Comparison of ENCODE assay signal across 8 mouse cellular contexts in the genomic region with DNA sequence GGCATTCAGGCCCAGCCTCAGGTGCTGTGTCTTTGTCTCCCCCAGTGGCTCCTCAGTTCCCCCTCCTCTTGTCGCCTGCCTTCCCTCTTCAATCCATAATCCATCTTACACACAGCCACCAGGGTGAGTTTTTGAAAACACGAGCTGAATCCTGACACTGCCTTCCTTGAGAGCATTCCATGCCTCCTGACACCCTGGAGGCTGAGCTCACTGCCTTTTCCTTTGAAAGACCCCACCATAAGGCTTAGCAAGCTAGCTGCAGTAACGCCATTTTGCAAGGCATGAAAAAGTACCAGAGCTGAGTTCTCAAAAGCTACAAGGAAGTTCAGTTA. TPM values are rescaled to one million over a fixed set of nuclear protein-coding genes. Genes with fewer than 3 reads are reported as not detected.
A peak's percentile ranks its signal among the peaks of the same experiment; 100 is the strongest.
DNase-seq lines count a peak whose midpoint lies in the region; ATAC-seq and TF ChIP-seq lines count a peak whose summit lies in the region.
"Not testable (repeated sequence)": the region's sequence is repeated elsewhere in the genome, so short reads cannot be mapped to it uniquely, and the experiment has no call there.

No protein-coding gene starts in this region.

- H3K9ac ChIP-seq in forebrain, embryonic 13.5 days = peak overlapping the region; percentile 57
- peak overlapping the region; percentile 43 for H3K9ac ChIP-seq in heart, embryonic 15.5 days
- H3K9ac ChIP-seq in intestine, embryonic 15.5 days = peak overlapping the region; percentile 18
- H3K9ac ChIP-seq in limb, embryonic 13.5 days = peak overlapping the region; percentile 45
- H3K9ac ChIP-seq in lung, embryonic 16.5 days (ENCODE audit: low read length) = peak overlapping the region; percentile 49
- H3K9ac ChIP-seq in neural tube, embryonic 11.5 days (ENCODE audit: low read length) = not testable (repeated sequence)

- H3K27me3 ChIP-seq in cerebellum, adult 2 months (ENCODE audit: control insufficient read depth, insufficient read depth, low read length); forebrain, embryonic 13.5 days; heart, embryonic 15.5 days; intestine, embryonic 15.5 days (replicated peaks); limb, embryonic 13.5 days; lung, embryonic 16.5 days (ENCODE audit: control insufficient read depth, insufficient read depth, low read depth, low read length); neural tube, embryonic 11.5 days (ENCODE audit: control insufficient read depth, insufficient read depth, low read length); thymus, adult 2 months (ENCODE audit: control insufficient read depth, insufficient read depth, low read length): not testable (repeated sequence)

- peak overlapping the region; percentile 33 for H3K4me3 ChIP-seq in cerebellum, adult 2 months (replicated peaks; ENCODE audit: insufficient read depth, low read depth, low read length)
- H3K4me3 ChIP-seq in forebrain, embryonic 13.5 days = peak overlapping the region; percentile 17
- H3K4me3 ChIP-seq in heart, embryonic 15.5 days = peak overlapping the region; percentile 27
- not testable (repeated sequence) for H3K4me3 ChIP-seq in intestine, embryonic 15.5 days (replicated peaks); neural tube, embryonic 11.5 days (ENCODE audit: low read depth, low read length)
- H3K4me3 ChIP-seq in limb, embryonic 13.5 days = peak overlapping the region; percentile 21
- H3K4me3 ChIP-seq in lung, embryonic 16.5 days (ENCODE audit: low read length) = peak overlapping the region; percentile 17
- peak overlapping the region; percentile 39 for H3K4me3 ChIP-seq in thymus, adult 2 months (ENCODE audit: control insufficient read depth, insufficient read depth, low read length)

- H3K4me2 ChIP-seq in forebrain, embryonic 13.5 days = peak overlapping the region; percentile 50
- H3K4me2 ChIP-seq in heart, embryonic 15.5 days = peak overlapping the region; percentile 60
- H3K4me2 ChIP-seq in intestine, embryonic 15.5 days (replicated peaks) = peak overlapping the region; percentile 45
- peak overlapping the region; percentile 54 for H3K4me2 ChIP-seq in limb, embryonic 13.5 days (replicated peaks)
- peak overlapping the region; percentile 50 for H3K4me2 ChIP-seq in lung, embryonic 16.5 days (ENCODE audit: low read depth, low read length)
- H3K4me2 ChIP-seq in neural tube, embryonic 11.5 days (ENCODE audit: low read depth) = peak overlapping the region; percentile 26; the same call in 1 of the 2 replicates

- ATAC-seq in forebrain, embryonic 13.5 days; heart, embryonic 15.5 days (replicated peaks; ENCODE audit: insufficient number of reproducible peaks, insufficient read depth, low FRiP score, low read depth); intestine, embryonic 15.5 days; lung, embryonic 16.5 days (ENCODE audit: low read depth); neural tube, embryonic 11.5 days (ENCODE audit: insufficient read depth, low FRiP score, low TSS enrichment): not testable (repeated sequence)
- ATAC-seq in limb, embryonic 13.5 days (ENCODE audit: low FRiP score, low read depth) = peak; percentile 4; the same call in 1 of the 2 replicates

- not testable (repeated sequence) for H3K9me3 ChIP-seq in forebrain, embryonic 13.5 days (replicated peaks); heart, embryonic 15.5 days (replicated peaks); intestine, embryonic 15.5 days; limb, embryonic 13.5 days; lung, embryonic 16.5 days (ENCODE audit: control insufficient read depth, low read length); neural tube, embryonic 11.5 days (ENCODE audit: control insufficient read depth, low read length)

- peak; percentile 57 for DNase-seq in cerebellum, adult 2 months
- not testable (repeated sequence) for DNase-seq in neural tube, embryonic 11.5 days (ENCODE audit: low spot score); thymus, adult 2 months

- WGBS in cerebellum, adult 2 months = 7% methylated on average over 3 of the region's 3 CpGs
- WGBS in forebrain, embryonic 13.5 days = 13% methylated on average over 3 of the region's 3 CpGs
- WGBS in heart, embryonic 15.5 days = 16% methylated on average over 3 of the region's 3 CpGs
- WGBS in intestine, embryonic 15.5 days = 19% methylated on average over 3 of the region's 3 CpGs
- 19% methylated on average over 3 of the region's 3 CpGs for WGBS in limb, embryonic 13.5 days
- 20% methylated on average over 3 of the region's 3 CpGs for WGBS in lung, embryonic 16.5 days
- 7% methylated on average over 3 of the region's 3 CpGs for WGBS in neural tube, embryonic 11.5 days
- 35% methylated on average over 3 of the region's 3 CpGs for WGBS in thymus, adult 2 months

- peaks cover 47% of the 10 kb centered on the region for H3K4me1 ChIP-seq in cerebellum, adult 2 months (ENCODE audit: control insufficient read depth, insufficient read depth, low read length)
- H3K4me1 ChIP-seq in forebrain, embryonic 13.5 days = peaks cover 49% of the 10 kb centered on the region
- peaks cover 49% of the 10 kb centered on the region for H3K4me1 ChIP-seq in heart, embryonic 15.5 days (replicated peaks)
- H3K4me1 ChIP-seq in intestine, embryonic 15.5 days (replicated peaks) = peaks cover 46% of the 10 kb centered on the region
- H3K4me1 ChIP-seq in limb, embryonic 13.5 days = peaks cover 50% of the 10 kb centered on the region
- H3K4me1 ChIP-seq in lung, embryonic 16.5 days (replicated peaks; ENCODE audit: control insufficient read depth, insufficient read depth, low read length) = peaks cover 51% of the 10 kb centered on the region
- H3K4me1 ChIP-seq in neural tube, embryonic 11.5 days (ENCODE audit: control insufficient read depth, insufficient read depth, low read length) = peaks cover 19% of the 10 kb centered on the region
- peaks cover 48% of the 10 kb centered on the region for H3K4me1 ChIP-seq in thymus, adult 2 months (replicated peaks; ENCODE audit: control insufficient read depth, insufficient read depth, low read length)

- not testable (repeated sequence) for H3K36me3 ChIP-seq in forebrain, embryonic 13.5 days (ENCODE audit: poor library complexity, severe bottlenecking); heart, embryonic 15.5 days; intestine, embryonic 15.5 days; limb, embryonic 13.5 days; lung, embryonic 16.5 days (ENCODE audit: control insufficient read depth, insufficient read depth, low read length); neural tube, embryonic 11.5 days (ENCODE audit: control insufficient read depth, insufficient read depth, low read length); thymus, adult 2 months (ENCODE audit: control insufficient read depth, insufficient read depth, low read length)

- TF ChIP-seq POLR2A in cerebellum, adult 2 months (IDR thresholded peaks at IDR 0.05; ENCODE audit: borderline replicate concordance, insufficient read depth, low read length); thymus, adult 2 months (IDR thresholded peaks at IDR 0.05; ENCODE audit: control insufficient read depth, extremely low read depth, insufficient read depth, low read length, poor library complexity): not testable (repeated sequence)

- peak overlapping the region; percentile 69 for H3K27ac ChIP-seq in cerebellum, adult 2 months (ENCODE audit: insufficient read depth, low read length)
- peak overlapping the region; percentile 95 for H3K27ac ChIP-seq in forebrain, embryonic 13.5 days
- peak overlapping the region; percentile 95 for H3K27ac ChIP-seq in heart, embryonic 15.5 days
- peak overlapping the region; percentile 85 for H3K27ac ChIP-seq in intestine, embryonic 15.5 days
- H3K27ac ChIP-seq in limb, embryonic 13.5 days = peak overlapping the region; percentile 86
- H3K27ac ChIP-seq in lung, embryonic 16.5 days (ENCODE audit: low read length) = peak overlapping the region; percentile 93
- H3K27ac ChIP-seq in neural tube, embryonic 11.5 days (ENCODE audit: low read depth, low read length) = peak overlapping the region; percentile 36; the same call in 1 of the 2 replicates
- H3K27ac ChIP-seq in thymus, adult 2 months (ENCODE audit: control insufficient read depth, insufficient read depth, low read length) = peak overlapping the region; percentile 93

- TF ChIP-seq CTCF in cerebellum, adult 2 months (IDR thresholded peaks at IDR 0.05; ENCODE audit: borderline replicate concordance, insufficient read depth, low read depth, low read length); thymus, adult 2 months (IDR thresholded peaks at IDR 0.05; ENCODE audit: borderline replicate concordance, control insufficient read depth, extremely low read depth, insufficient read depth, low read length, poor library complexity): not testable (repeated sequence)

RNA-seq across cellular contexts. Expression of a gene that starts 34.6 kb away (rescaled TPM):
- polyA plus RNA-seq in cerebellum, adult 2 months (2012; rRNA removed) = 15.0 and 16.3 TPM in 2 replicates
- 36.7 and 42.9 TPM in 2 replicates for polyA plus RNA-seq in forebrain, embryonic 13.5 days (2015; fragmentation: Nextera tagmentation; extraction: Ambion mirVana)
- 67.3 and 72.8 TPM in 2 replicates for polyA plus RNA-seq in heart, embryonic 15.5 days (2015; fragmentation: Nextera tagmentation; extraction: Ambion mirVana)
- polyA plus RNA-seq in intestine, embryonic 15.5 days (2015; fragmentation: Nextera tagmentation; extraction: Ambion mirVana) = 92.5 and 115 TPM in 2 replicates
- 114 and 132 TPM in 2 replicates for polyA plus RNA-seq in limb, embryonic 13.5 days (2015; fragmentation: Nextera tagmentation; extraction: Ambion mirVana)
- 140 and 144 TPM in 2 replicates for polyA plus RNA-seq in lung, embryonic 16.5 days (2015; fragmentation: Nextera tagmentation; extraction: Ambion mirVana)
- 33.0 and 39.0 TPM in 2 replicates for polyA plus RNA-seq in neural tube, embryonic 11.5 days (2014; fragmentation: Nextera tagmentation; extraction: Ambion mirVana)
- 163 and 186 TPM in 2 replicates for polyA plus RNA-seq in thymus, adult 2 months (2012; rRNA removed)

Comparison
In these comparisons a context has a peak if more than half of its experiments do, and no peak if none do; other contexts are left out.
1. H3K27ac ChIP-seq: peak in every context shown above with its lines; median percentile 95 in forebrain, embryonic 13.5 days; 95 in heart, embryonic 15.5 days; 93 in lung, embryonic 16.5 days; 93 in thymus, adult 2 months; 86 in limb, embryonic 13.5 days; 85 in intestine, embryonic 15.5 days; 69 in cerebellum, adult 2 months; 36 in neural tube, embryonic 11.5 days.